Mouse (Mus musculus) heart, embryonic 12.5 days (tissue): ENCODE measurements at regions not wholly inside any gene's neighbourhood (a gene's known extent, or its start where the extent isn't known, plus 50 kb on each side); places are given as distances from the start of the nearest gene placed in this dataset.

Experiments used
- ATAC-seq: fragments of 200-750 bp; cut with Nextera tagmentation; 2 replicates; pipeline ENCODE4 v1.8.0; 2017; ENCODE audit warnings: moderate TSS enrichment, moderate library complexity; ENCODE audit not compliant: insufficient number of reproducible peaks, low FRiP score
- H3K27ac ChIP-seq: fragments of 300-500 bp; sonication (generic); 2 replicates; pipeline ENCODE4 v1.5.1; 2016; ENCODE audit warnings: mild to moderate bottlenecking, moderate library complexity; ENCODE audit not compliant: poor library complexity, severe bottlenecking
- H3K27me3 ChIP-seq: fragments of 300-500 bp; sonication (generic); replicated peaks from 2 replicates; pipeline ENCODE4 v1.6.1; 2016; ENCODE audit warnings: mild to moderate bottlenecking, moderate library complexity
- H3K36me3 ChIP-seq: fragments of 300-500 bp; sonication (generic); 2 replicates; pipeline ENCODE4 v1.6.1; 2016; ENCODE audit warnings: mild to moderate bottlenecking, moderate library complexity
- H3K4me1 ChIP-seq: fragments of 300-500 bp; sonication (generic); replicated peaks from 2 replicates; pipeline ENCODE4 v1.6.1; 2016; ENCODE audit warnings: mild to moderate bottlenecking
- H3K4me2 ChIP-seq: fragments of 300-500 bp; sonication (generic); 2 replicates; pipeline ENCODE4 v1.6.1; 2016; ENCODE audit warnings: mild to moderate bottlenecking, moderate library complexity
- H3K4me3 ChIP-seq: fragments of 300-500 bp; sonication (generic); 2 replicates; pipeline ENCODE4 v1.5.1; 2016; ENCODE audit warnings: mild to moderate bottlenecking
- H3K9ac ChIP-seq: fragments of 300-500 bp; sonication (generic); 2 replicates; pipeline ENCODE4 v1.6.1; 2016; ENCODE audit warnings: mild to moderate bottlenecking, moderate library complexity
- H3K9me3 ChIP-seq: fragments of 300-500 bp; sonication (generic); replicated peaks from 2 replicates; pipeline ENCODE4 v1.6.1; 2016; ENCODE audit warnings: mild to moderate bottlenecking, moderate library complexity
- WGBS: fragments of 180-500 bp; shearing (Covaris S2); methylation state at CpG from one replicate; pipeline ENCODE4 v1.1.7; 2016; 5-methylcytosine and 5-hydroxymethylcytosine counted together

DNA sequence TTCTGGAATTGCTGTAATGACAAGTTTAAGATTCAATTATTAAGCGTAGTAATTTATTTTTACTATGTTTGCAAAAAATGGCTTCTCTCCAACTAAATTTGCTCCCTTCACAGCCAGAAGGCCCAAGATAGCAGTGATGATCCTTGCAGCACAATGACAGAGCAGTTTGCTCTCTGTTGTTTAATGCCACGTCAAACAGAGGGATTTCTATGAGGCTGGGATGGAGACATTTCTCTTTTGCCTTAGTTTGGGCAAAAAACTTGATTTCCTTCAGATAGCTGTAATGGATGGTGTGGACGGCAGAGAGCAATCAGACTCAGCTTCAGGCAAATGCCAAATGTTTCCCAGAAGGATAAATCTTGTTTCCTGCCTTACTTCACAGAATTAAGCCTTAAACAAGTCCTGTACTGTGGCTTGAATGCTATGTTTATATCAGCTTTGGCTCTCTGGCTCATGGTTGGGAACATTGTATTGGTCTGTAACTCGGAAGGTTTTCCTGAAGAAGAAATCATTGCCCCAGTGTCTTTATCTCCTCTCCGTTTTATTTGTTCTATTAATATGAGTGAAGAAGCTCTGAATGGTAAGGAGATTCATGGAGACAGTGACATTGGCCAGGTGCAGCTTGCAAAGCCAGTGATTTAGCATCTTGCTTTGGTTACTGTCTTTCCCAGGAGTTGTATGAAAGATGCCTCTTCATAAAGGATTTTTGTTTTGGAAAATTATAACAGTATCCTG lies 373.2 kb upstream of the Nt5c1b start:
- Histone ChIP-seq H3K27me3 (no peaks in the 10 kb centered on the region), H3K4me2 (no peak overlapping the region), H3K9ac (no peak overlapping the region), H3K4me3 (no peak overlapping the region), H3K27ac (no peak overlapping the region), H3K36me3 (no peaks in the 10 kb centered on the region), H3K4me1 (no peaks in the 10 kb centered on the region), H3K9me3 (no peaks in the 10 kb centered on the region)
- WGBS = 72% methylated on average over 5 of the region's 5 CpGs
- no peak for ATAC-seq

DNA sequence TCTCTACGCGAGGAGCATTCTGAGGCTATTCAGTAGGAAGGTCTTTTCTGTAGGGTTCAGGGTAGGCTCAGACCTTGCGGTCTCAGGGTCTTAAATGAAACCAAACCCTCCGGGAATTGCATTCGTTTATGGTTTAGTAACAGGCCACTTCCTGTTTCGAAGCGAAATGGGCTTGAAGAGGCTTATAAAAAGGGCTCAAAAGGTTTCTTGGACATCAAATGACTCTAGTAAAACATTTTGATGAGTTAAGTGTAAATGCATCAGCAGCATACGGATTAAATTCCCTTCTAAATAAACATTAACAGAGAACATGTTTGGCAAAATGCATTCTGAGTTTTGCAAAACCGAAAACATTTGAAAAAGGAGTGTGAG lies 372.6 kb upstream of the Nt5c1b start:
- Histone ChIP-seq H3K4me3 (no peak overlapping the region), H3K27me3 (no peaks in the 10 kb centered on the region), H3K9me3 (no peaks in the 10 kb centered on the region), H3K4me2 (no peak overlapping the region), H3K4me1 (no peaks in the 10 kb centered on the region), H3K27ac (no peak overlapping the region), H3K9ac (no peak overlapping the region), H3K36me3 (no peaks in the 10 kb centered on the region)
- WGBS = 74% methylated on average over 9 of the region's 9 CpGs
- no peak for ATAC-seq

DNA sequence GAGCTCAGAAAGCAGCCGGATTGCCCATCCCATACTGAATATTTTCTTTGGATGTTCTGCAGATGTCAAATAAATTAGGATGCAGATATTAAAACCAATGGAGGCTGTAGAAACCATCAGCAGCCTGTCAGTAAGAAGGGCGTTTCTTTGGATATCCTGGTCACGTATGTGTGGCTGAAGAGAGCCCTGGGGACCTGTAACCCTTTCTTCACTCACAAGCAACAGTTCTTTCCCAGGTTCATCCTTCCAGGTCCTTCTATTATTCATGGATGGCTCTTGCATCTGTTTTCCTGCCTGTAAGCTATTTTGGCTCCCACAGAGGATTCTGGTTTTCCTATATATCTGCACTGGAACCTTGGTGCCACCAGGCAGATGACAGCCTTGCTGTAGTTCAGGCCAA lies 372.2 kb upstream of the Nt5c1b start:
- H3K36me3 ChIP-seq = no peaks in the 10 kb centered on the region
- WGBS = 75% methylated on average over 3 of the region's 3 CpGs
- ATAC-seq = no peak
- H3K9me3 ChIP-seq = no peaks in the 10 kb centered on the region
- H3K27ac ChIP-seq = no peak overlapping the region
- no peak overlapping the region for H3K4me3 ChIP-seq
- H3K4me2 ChIP-seq = no peak overlapping the region
- H3K9ac ChIP-seq = no peak overlapping the region
- no peaks in the 10 kb centered on the region for H3K27me3 ChIP-seq
- H3K4me1 ChIP-seq = no peaks in the 10 kb centered on the region

DNA sequence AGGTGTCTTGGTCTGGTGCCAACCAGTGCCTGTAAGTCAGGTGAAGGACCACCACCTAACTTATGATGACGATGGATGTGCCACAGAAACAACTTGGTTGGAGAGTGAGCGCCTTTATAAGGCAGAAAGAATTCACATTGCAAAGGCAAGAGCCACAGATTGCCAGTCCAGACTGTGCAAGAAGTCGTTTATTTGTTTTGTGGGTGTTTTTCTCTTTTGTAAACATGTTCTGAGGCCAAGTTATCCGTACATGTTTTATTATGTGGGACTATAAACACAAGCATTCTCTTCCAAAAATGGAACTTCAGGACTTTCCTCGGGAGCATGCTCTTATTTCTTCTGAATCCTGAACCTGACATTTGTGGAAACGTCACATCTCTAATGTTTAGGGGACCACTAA lies 369.8 kb upstream of the Nt5c1b start:
- H3K36me3 ChIP-seq = no peaks in the 10 kb centered on the region
- H3K9ac ChIP-seq = no peak overlapping the region
- no peaks in the 10 kb centered on the region for H3K9me3 ChIP-seq
- no peak overlapping the region for H3K27ac ChIP-seq
- ATAC-seq = no peak
- WGBS = 79% methylated on average over 6 of the region's 6 CpGs
- no peak overlapping the region for H3K4me3 ChIP-seq
- H3K4me2 ChIP-seq = no peak overlapping the region
- H3K27me3 ChIP-seq = no peaks in the 10 kb centered on the region
- H3K4me1 ChIP-seq = no peaks in the 10 kb centered on the region

DNA sequence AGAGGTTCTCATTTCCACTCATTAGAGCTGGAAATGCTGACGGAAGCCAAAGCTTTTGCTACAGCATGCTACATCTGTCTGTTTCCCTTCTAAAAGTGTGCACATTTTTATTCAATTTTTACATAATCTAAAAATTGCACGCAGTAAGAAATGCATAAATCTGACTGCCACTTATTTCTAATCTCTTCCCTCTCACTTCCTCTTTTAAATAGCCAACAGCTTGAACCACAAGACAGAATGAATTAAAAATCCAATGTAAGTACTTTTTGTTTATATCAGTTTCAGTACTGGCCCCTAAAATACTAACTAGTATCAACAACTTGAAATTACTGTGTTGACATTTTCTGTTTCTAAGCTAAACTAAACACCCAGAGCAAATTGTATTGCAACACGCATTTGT lies 361.3 kb upstream of the Nt5c1b start:
- no peaks in the 10 kb centered on the region for H3K27me3 ChIP-seq
- H3K4me3 ChIP-seq = no peak overlapping the region
- no peak overlapping the region for H3K27ac ChIP-seq
- 72% methylated on average over 3 of the region's 3 CpGs for WGBS
- no peaks in the 10 kb centered on the region for H3K36me3 ChIP-seq
- H3K4me2 ChIP-seq = no peak overlapping the region
- ATAC-seq = no peak
- no peak overlapping the region for H3K9ac ChIP-seq
- no peaks in the 10 kb centered on the region for H3K9me3 ChIP-seq
- H3K4me1 ChIP-seq = no peaks in the 10 kb centered on the region

DNA sequence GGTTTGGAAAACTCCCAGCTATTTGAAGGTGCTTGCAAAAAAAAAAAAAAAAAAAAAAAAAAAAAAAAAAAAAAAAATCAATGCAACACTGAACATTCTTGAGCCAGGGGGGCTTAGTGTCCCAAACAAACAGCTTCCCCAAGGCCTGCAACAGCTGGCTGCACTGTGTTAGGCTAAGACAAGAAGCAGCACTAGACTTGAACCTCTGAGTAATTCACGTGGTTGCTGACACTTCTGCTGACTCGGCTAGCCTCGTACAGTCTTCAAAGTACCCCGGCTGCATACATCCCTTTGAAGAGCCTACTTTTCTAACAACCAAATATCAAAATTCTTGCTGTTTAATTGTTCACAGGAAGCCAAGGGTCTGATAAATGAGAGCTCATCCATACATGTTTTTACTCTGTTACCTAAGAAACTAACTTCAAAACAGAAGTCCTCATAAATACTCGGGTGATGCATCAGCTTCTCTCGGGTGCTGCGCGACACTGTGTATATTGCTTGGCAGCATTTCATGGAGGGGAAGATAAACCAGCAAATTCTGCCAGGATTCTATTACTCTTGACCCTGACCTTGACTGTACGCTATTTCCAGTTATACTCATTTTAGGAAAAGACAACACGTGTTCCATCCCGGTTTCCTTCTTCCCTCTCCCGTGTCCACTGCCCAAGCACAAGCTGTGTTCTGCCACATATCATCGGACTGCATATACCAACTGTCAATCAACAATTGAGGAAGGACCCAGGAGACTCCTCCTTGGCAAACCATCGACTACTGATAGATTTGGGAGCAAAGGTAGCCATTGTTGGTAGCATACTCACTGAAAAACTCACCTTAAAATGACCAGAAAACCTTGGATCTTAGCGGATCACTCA lies 352.8 kb upstream of the Nt5c1b start:
- 77% methylated on average over 15 of the region's 15 CpGs for WGBS
- H3K9ac ChIP-seq = no peak overlapping the region
- ATAC-seq = no peak

DNA sequence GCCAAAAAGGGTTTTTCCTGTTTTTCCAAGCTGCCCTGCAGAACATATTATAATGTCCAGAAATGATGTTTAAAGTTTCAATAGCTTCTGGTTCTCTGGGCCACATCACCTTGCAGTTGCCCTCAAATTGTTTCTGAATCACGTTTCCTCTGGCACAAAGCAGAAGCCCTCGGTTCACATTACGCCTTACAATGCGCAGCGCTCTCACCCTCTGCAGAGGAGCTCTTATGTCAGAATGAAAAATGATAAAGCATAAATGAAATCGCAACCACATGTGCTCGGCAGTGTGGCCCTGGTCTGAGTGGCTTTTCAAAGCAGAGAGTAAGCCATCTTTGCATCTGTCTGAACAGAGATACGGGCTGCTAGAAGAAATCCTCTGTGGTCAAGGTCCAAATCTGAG lies 334.3 kb upstream of the Nt5c1b start:
- no peaks in the 10 kb centered on the region for H3K4me1 ChIP-seq
- no peaks in the 10 kb centered on the region for H3K36me3 ChIP-seq
- H3K27ac ChIP-seq = no peak overlapping the region
- ATAC-seq = no peak
- no peak overlapping the region for H3K4me2 ChIP-seq
- H3K27me3 ChIP-seq = no peaks in the 10 kb centered on the region
- WGBS = 78% methylated on average over 8 of the region's 8 CpGs
- H3K4me3 ChIP-seq = no peak overlapping the region
- H3K9me3 ChIP-seq = no peaks in the 10 kb centered on the region
- H3K9ac ChIP-seq = no peak overlapping the region

More for the DNA sequence above, 352.8 kb upstream of the Nt5c1b start:
- no peak overlapping the region for H3K4me2 ChIP-seq
- no peaks in the 10 kb centered on the region for H3K4me1 ChIP-seq
- no peaks in the 10 kb centered on the region for H3K27me3 ChIP-seq
- H3K27ac ChIP-seq = no peak overlapping the region
- no peaks in the 10 kb centered on the region for H3K36me3 ChIP-seq
- H3K9me3 ChIP-seq = no peaks in the 10 kb centered on the region
- H3K4me3 ChIP-seq = no peak overlapping the region

DNA sequence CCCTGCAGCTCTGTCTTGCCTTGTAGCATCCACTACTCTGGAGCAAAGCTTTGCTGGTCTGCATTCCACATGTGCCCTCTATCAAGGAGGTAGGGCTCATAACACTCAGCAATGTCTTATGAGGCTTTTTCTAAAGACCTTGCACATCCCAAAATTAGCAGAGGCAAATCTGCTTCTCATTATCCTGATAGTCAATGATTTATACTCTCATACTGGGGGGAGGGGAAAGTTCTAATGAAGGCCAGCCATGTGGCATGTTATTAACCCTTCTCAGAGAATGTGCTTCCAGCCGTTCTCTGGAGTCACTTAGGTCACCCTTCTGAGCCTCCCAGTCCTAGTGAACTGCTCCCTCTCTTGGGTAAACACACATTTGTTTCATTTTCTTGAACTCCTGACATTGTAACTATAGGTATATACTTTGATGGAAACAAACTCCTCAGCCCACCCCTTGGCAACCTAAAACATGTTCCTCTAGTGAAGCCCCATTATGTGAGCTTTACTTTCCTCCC lies 307.7 kb upstream of the Nt5c1b start:
- WGBS = 38% methylated on average over 1 of the region's 1 CpGs

DNA sequence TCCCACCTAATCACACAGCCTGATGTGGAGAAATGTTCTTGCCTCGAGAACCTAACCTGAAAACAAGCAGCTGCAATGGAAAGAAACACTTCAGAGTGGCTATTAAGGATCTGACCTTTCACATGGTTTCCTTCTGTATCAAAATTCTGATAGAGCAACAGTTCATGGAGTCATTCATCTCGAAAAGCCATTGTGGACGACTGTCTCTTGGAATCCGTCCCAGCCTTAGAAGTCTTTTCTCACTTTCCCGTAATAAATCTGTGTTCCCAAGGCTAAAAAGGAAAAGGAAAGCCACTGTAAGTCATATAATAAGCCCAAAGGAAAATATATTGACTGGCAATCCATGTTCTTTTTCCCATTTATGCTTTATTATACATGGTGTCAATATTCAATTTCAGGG lies 291.4 kb upstream of the Nt5c1b start:
- Histone ChIP-seq H3K9ac (no peak overlapping the region), H3K27me3 (no peaks in the 10 kb centered on the region), H3K36me3 (no peaks in the 10 kb centered on the region), H3K4me1 (0 out of 2 replicates have a peak, but pooled peaks cover 6% of the 10 kb centered on the region), H3K4me2 (no peak overlapping the region), H3K4me3 (no peak overlapping the region), H3K9me3 (no peaks in the 10 kb centered on the region), H3K27ac (no peak overlapping the region)
- no peak for ATAC-seq
- 52% methylated on average over 5 of the region's 5 CpGs for WGBS

More for the DNA sequence above, 307.7 kb upstream of the Nt5c1b start:
- H3K27ac ChIP-seq = no peak overlapping the region
- H3K4me2 ChIP-seq = no peak overlapping the region
- H3K9ac ChIP-seq = no peak overlapping the region
- no peak for ATAC-seq
- no peaks in the 10 kb centered on the region for H3K36me3 ChIP-seq
- no peak overlapping the region for H3K4me3 ChIP-seq
- no peaks in the 10 kb centered on the region for H3K27me3 ChIP-seq
- no peaks in the 10 kb centered on the region for H3K9me3 ChIP-seq
- no peaks in the 10 kb centered on the region for H3K4me1 ChIP-seq

DNA sequence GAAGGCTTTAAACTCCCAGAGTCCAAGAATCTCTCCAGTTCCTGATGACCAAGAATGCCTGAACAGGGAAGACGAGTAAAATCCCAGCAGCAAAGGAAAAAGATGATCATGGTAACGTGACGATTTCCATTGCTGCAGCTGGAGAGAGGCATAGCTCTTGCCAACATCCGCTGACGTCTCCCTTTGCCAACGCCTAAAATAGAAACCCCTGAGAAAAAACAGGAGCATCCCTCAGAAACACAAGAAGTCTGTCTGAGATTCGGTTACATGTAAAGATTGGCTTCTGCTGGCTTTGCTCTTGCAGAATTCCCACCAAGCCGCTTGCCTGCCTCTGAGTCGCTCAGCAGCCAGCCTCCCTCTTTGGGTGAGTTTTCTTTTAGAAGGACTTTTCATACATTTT lies 290.3 kb upstream of the Nt5c1b start:
- no peaks in the 10 kb centered on the region for H3K9me3 ChIP-seq
- no peak overlapping the region for H3K9ac ChIP-seq
- WGBS = 30% methylated on average over 9 of the region's 9 CpGs
- peak overlapping the region; percentile 48; the same call in 1 of the 2 replicates for H3K4me2 ChIP-seq
- 0 out of 2 replicates have a peak, but pooled peaks cover 6% of the 10 kb centered on the region for H3K4me1 ChIP-seq
- no peak overlapping the region for H3K4me3 ChIP-seq
- no peak overlapping the region for H3K27ac ChIP-seq
- no peaks in the 10 kb centered on the region for H3K27me3 ChIP-seq
- H3K36me3 ChIP-seq = no peaks in the 10 kb centered on the region
- no peak for ATAC-seq

DNA sequence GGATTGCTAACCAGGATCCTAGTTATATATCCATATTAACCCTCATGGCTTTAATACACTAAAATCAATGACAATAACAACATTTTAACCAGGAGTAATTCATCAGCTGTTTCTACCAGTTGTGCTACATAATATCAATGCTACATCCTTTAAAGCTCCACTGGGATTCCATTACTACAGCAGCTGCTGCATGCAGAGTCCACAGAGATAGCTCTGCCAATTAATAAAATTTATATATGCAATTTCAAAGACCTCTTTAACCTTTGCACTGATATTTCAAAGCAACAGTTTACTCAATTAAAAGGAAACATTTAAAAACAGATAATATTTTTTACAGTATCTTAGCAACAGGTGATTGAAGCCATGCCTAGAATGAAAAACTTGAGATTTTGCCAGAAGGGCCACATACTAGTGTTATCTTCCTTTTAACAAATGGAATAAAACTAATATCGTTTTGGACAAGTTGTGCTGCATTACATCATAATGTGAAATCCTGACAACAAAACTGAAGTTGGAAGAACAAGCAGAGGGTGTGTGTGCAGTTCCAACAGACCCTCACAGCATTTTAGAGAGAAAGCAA lies 256.8 kb upstream of the Nt5c1b start:
- ATAC-seq = no peak
- H3K27me3 ChIP-seq = no peaks in the 10 kb centered on the region
- WGBS = 57% methylated on average over 1 of the region's 1 CpGs

More for the DNA sequence above, 256.8 kb upstream of the Nt5c1b start:
- no peaks in the 10 kb centered on the region for H3K9me3 ChIP-seq
- no peak overlapping the region for H3K9ac ChIP-seq
- H3K4me2 ChIP-seq = no peak overlapping the region
- no peak overlapping the region for H3K27ac ChIP-seq
- no peaks in the 10 kb centered on the region for H3K4me1 ChIP-seq
- H3K4me3 ChIP-seq = no peak overlapping the region
- no peaks in the 10 kb centered on the region for H3K36me3 ChIP-seq
